27 mouse cellular contexts compared by ENCODE assay signal in the genomic region with DNA sequence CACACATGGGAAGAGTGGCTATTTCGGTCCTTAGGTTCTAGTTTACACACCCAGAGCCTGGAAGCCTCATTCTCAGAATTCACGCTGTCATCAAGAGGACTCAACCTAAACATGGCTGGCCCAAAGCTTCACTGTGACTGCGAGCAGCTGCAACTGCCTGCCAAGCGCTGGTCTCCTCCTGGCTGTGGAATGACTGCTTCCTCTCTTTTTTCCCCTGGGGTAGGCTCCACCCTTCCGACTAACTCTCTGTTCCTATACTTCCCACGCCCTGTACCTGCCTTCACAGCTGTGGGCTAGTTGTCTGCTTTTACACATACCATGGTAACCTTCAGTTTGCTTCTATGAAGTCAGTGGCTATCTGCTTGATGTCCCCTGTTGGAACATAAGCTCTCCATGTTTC.
DNase-seq lines count a peak whose midpoint lies in the region; ATAC-seq and TF ChIP-seq lines count a peak whose summit lies in the region.
"Had no signal": no experiment of that assay in that cellular context is flagged by ENCODE, and none has a peak within 500 bp of the region (broad histone marks: within the 10 kb centered on the region; RNA-seq: fewer than 3 reads in every experiment).

No protein-coding gene starts in this region.

- TF ChIP-seq CTCF in heart, adult 2 months (IDR thresholded peaks at IDR 0.05) = no peak

- peak overlapping the region; percentile 16; the same call in 1 of the 2 replicates for H3K27ac ChIP-seq in heart, adult 2 months
- peak overlapping the region; percentile 41 for H3K27ac ChIP-seq in heart, embryonic 13.5 days (replicated peaks)
- H3K27ac ChIP-seq: hindbrain, embryonic 12.5 days; hindbrain, postnatal 0 days; kidney, postnatal 0 days; limb, embryonic 13.5 days; lung, embryonic 15.5 days; midbrain, embryonic 10.5 days; midbrain, embryonic 15.5 days had no signal

- intact Hi-C loops in heart, adult 2 months (cut with DNase I) = no loop called here
- intact Hi-C loops in heart, postnatal 36 days (cut with DNase I) = loop anchor here (5.0 to 10.0 kb wide), 2 partner anchors 49 to 172 kb away; no protein-coding TSS in a partner anchor

- TF ChIP-seq POLR2A in heart, adult 2 months (IDR thresholded peaks at IDR 0.05; ENCODE audit: insufficient read depth, low read depth, low read length) = no peak
- no peak for TF ChIP-seq POLR2A in myocyte (IDR thresholded peaks at IDR 0.05; ENCODE audit: insufficient read length, low read depth)

- no peak overlapping the region for H3K9ac ChIP-seq in heart, adult 2 months (ENCODE audit: low read depth, low read length)
- no peak overlapping the region for H3K9ac ChIP-seq in heart, embryonic 13.5 days
- H3K9ac ChIP-seq: forebrain, postnatal 0 days; hindbrain, embryonic 12.5 days; limb, embryonic 13.5 days; lung, embryonic 15.5 days; midbrain, embryonic 15.5 days had no signal

- no peak overlapping the region for H3ac ChIP-seq in myocyte (ENCODE audit: control insufficient read depth, insufficient read length)

- H3K27me3 ChIP-seq in heart, adult 2 months (ENCODE audit: control insufficient read depth, insufficient read depth, low read length) = no peaks in the 10 kb centered on the region
- H3K27me3 ChIP-seq in heart, embryonic 13.5 days (replicated peaks) = no peaks in the 10 kb centered on the region
- H3K27me3 ChIP-seq in myocyte (ENCODE audit: control insufficient read depth, insufficient read depth, insufficient read length) = no peaks in the 10 kb centered on the region
- H3K27me3 ChIP-seq: hindbrain, embryonic 12.5 days; limb, embryonic 13.5 days; lung, embryonic 15.5 days; midbrain, embryonic 15.5 days had no signal

- H3K9me3 ChIP-seq in heart, embryonic 13.5 days = no peaks in the 10 kb centered on the region
- H3K9me3 ChIP-seq: hindbrain, embryonic 12.5 days; limb, embryonic 13.5 days; lung, embryonic 15.5 days; midbrain, embryonic 10.5 days; midbrain, embryonic 15.5 days had no signal

- peaks cover 21% of the 10 kb centered on the region for H3K4me1 ChIP-seq in heart, adult 2 months (ENCODE audit: control insufficient read depth, insufficient read depth, low read length)
- H3K4me1 ChIP-seq in heart, embryonic 13.5 days = peaks cover 45% of the 10 kb centered on the region
- H3K4me1 ChIP-seq: midbrain, embryonic 15.5 days had no signal

- H3K4me3 ChIP-seq in heart, adult 2 months = no peak overlapping the region
- H3K4me3 ChIP-seq in heart, embryonic 13.5 days = no peak overlapping the region
- no peak overlapping the region for H3K4me3 ChIP-seq in myocyte
- H3K4me3 ChIP-seq: erythroblast, embryonic 14.5 days; hindbrain, embryonic 12.5 days; limb, embryonic 13.5 days; lung, embryonic 15.5 days; midbrain, embryonic 10.5 days; midbrain, embryonic 15.5 days had no signal

- H3K4me2 ChIP-seq in heart, embryonic 13.5 days = no peak overlapping the region
- H3K4me2 ChIP-seq in myocyte (ENCODE audit: low read depth) = no peak overlapping the region
- H3K4me2 ChIP-seq: hindbrain, embryonic 12.5 days; limb, embryonic 13.5 days; liver, embryonic 11.5 days; lung, embryonic 15.5 days; midbrain, embryonic 15.5 days had no signal

- peaks cover under 1% of the 10 kb centered on the region; the same call in 1 of the 2 replicates for H3K36me3 ChIP-seq in heart, adult 2 months (ENCODE audit: control insufficient read depth, insufficient read depth, low read length)
- no peaks in the 10 kb centered on the region for H3K36me3 ChIP-seq in heart, embryonic 13.5 days
- no peaks in the 10 kb centered on the region for H3K36me3 ChIP-seq in myocyte (ENCODE audit: control insufficient read depth, insufficient read depth)
- H3K36me3 ChIP-seq: hindbrain, embryonic 12.5 days; limb, embryonic 13.5 days; lung, embryonic 15.5 days; midbrain, embryonic 10.5 days; midbrain, embryonic 15.5 days had no signal

- no peak for ATAC-seq in heart, embryonic 13.5 days (ENCODE audit: extremely low read depth, insufficient number of reproducible peaks, low FRiP score, low TSS enrichment)
- ATAC-seq: forebrain, postnatal 0 days; hindbrain, postnatal 0 days; intestine, embryonic 16.5 days; midbrain, embryonic 15.5 days had no signal

- TF ChIP-seq EP300 in heart, adult 2 months (IDR thresholded peaks at IDR 0.05; ENCODE audit: insufficient read depth, low read depth, low read length) = 0 out of 2 replicates have a peak, but pooled peaks have one; percentile 20

- H3K79me2 ChIP-seq in heart, adult 2 months (replicated peaks; ENCODE audit: control insufficient read depth, insufficient read depth, low read length) = no peaks in the 10 kb centered on the region
- no peaks in the 10 kb centered on the region for H3K79me2 ChIP-seq in myocyte (ENCODE audit: control insufficient read depth, insufficient read depth)

- 22% methylated on average over 6 of the region's 6 CpGs for WGBS in heart, adult 2 months
- WGBS in heart, embryonic 13.5 days = 42% methylated on average over 6 of the region's 6 CpGs

- no peak for DNase-seq in heart, adult 2 months
- no peak for DNase-seq in heart, postnatal 36 days
- peak; percentile 60 for DNase-seq in R1 (ENCODE audit: low read depth, low spot score)
- no peak for DNase-seq in right cerebral cortex, adult 18-20 months
- no peak for DNase-seq in spleen, postnatal 4 days (ENCODE audit: low spot score in 2 of 2)
- DNase-seq: adrenal gland, adult 8-10 months; cerebellum, adult 18-20 months; cerebellum, postnatal 10 days; forebrain, postnatal 0 days; gastrocnemius, postnatal 10 days; kidney, adult 8-10 months; kidney, postnatal 4 days; spleen, adult 18-20 months; thymus, adult 2 months; thymus, postnatal 36 days had no signal

TF ChIP-seq in myocyte, 11 proteins besides CTCF, POLR2A, EP300 and RAD21:
- TF ChIP-seq REST (IDR thresholded peaks at IDR 0.05; ENCODE audit: insufficient read depth, insufficient read length) (no peak), TCF12 (IDR thresholded peaks at IDR 0.05; ENCODE audit: insufficient read depth, poor library complexity, severe bottlenecking) (no peak), MYOD1 (IDR thresholded peaks at IDR 0.05; ENCODE audit: control insufficient read depth in 1 of 3, insufficient read length in 2 of 3, low read depth in 2 of 3) (peak in 1 of 3 experiments; percentile 60), SRF (IDR thresholded peaks at IDR 0.05; ENCODE audit: control insufficient read depth, insufficient read length, low read depth) (no peak), TCF3 (IDR thresholded peaks at IDR 0.05; ENCODE audit: insufficient read length, low read depth) (no peak), USF1 (IDR thresholded peaks at IDR 0.05; ENCODE audit: low read depth) (no peak), MYOG (IDR thresholded peaks at IDR 0.05; ENCODE audit: control insufficient read depth in 1 of 3, insufficient read depth in 1 of 3, insufficient read length in 2 of 3, low read depth in 2 of 3) (peak in 2 of 3 experiments; percentile 32 to 57), CEBPB (IDR thresholded peaks at IDR 0.05; ENCODE audit: insufficient read depth, poor library complexity, severe bottlenecking) (no peak), POLR2AphosphoS2 (IDR thresholded peaks at IDR 0.05; ENCODE audit: insufficient read length, low read depth) (no peak), E2F4 (IDR thresholded peaks at IDR 0.05; ENCODE audit: insufficient read depth) (no peak), MAX (IDR thresholded peaks at IDR 0.05; ENCODE audit: low read depth) (no peak)
